ENCODE assay signal across 8 mouse cellular contexts in genomic region chr1:171269848-171270572, GRCm38 (mm10). TPM values are rescaled to one million over a fixed set of nuclear protein-coding genes. Genes with fewer than 3 reads are reported as not detected.
A peak's percentile ranks its signal among the peaks of the same experiment; 100 is the strongest.
DNase-seq lines count a peak whose midpoint lies in the region; ATAC-seq and TF ChIP-seq lines count a peak whose summit lies in the region.

B4galt3 (plus strand) TSS chr1:171270328.

- no peaks in the 10 kb centered on the region for H3K9me3 ChIP-seq in G1E (replicated peaks)
- no peaks in the 10 kb centered on the region for H3K9me3 ChIP-seq in neural tube, embryonic 15.5 days (replicated peaks)

- H3K4me2 ChIP-seq in neural tube, embryonic 15.5 days = peak within 1 kb of the TSS; percentile 81

- no peaks in the 10 kb centered on the region for H3K27me3 ChIP-seq in G1E (ENCODE audit: insufficient read depth, low read length)
- H3K27me3 ChIP-seq in cerebellum, adult 2 months (ENCODE audit: control insufficient read depth, insufficient read depth, low read length) = no peaks in the 10 kb centered on the region
- no peaks in the 10 kb centered on the region for H3K27me3 ChIP-seq in neural tube, embryonic 15.5 days (replicated peaks)

- ATAC-seq in G1E (ENCODE audit: extremely low read depth, insufficient number of reproducible peaks, low FRiP score, poor library complexity, severe bottlenecking) = peak; percentile 87
- peak; percentile 95 for ATAC-seq in neural tube, embryonic 15.5 days (ENCODE audit: low FRiP score)

- peak; percentile 90 for DNase-seq in G1E (ENCODE audit: low spot score)
- DNase-seq in cerebellum, adult 2 months = peak; percentile 97 to 99
- peak; percentile 86 for DNase-seq in forelimb bud, embryonic 11.5 days (ENCODE audit: low read depth, low spot score)
- DNase-seq in heart, postnatal 4 days = peak; percentile 98
- peak; percentile 94 to 97 for DNase-seq in layer of hippocampus, adult 2 months (ENCODE audit: low spot score in 2 of 2)
- peak; percentile 99 for DNase-seq in lung, adult 2 months
- peak; percentile 99 for DNase-seq in testis, postnatal 10 days (ENCODE audit: low spot score)

- peaks cover 60% of the 10 kb centered on the region for H3K4me1 ChIP-seq in G1E (ENCODE audit: insufficient read depth, low read depth, low read length)
- H3K4me1 ChIP-seq in cerebellum, adult 2 months (ENCODE audit: control insufficient read depth, insufficient read depth, low read length) = no peaks in the 10 kb centered on the region
- peaks cover 12% of the 10 kb centered on the region; the same call in 1 of the 2 replicates for H3K4me1 ChIP-seq in lung, adult 2 months (ENCODE audit: control insufficient read depth, insufficient read depth, low read length)
- H3K4me1 ChIP-seq in neural tube, embryonic 15.5 days = peaks cover 26% of the 10 kb centered on the region

- no peak for TF ChIP-seq CTCF in G1E (IDR thresholded peaks at IDR 0.05; ENCODE audit: low read depth, low read length)
- TF ChIP-seq CTCF in cerebellum, adult 2 months (IDR thresholded peaks at IDR 0.05; ENCODE audit: borderline replicate concordance, insufficient read depth, low read depth, low read length) = no peak
- no peak for TF ChIP-seq CTCF in layer of hippocampus, adult 2 months (conservative IDR thresholded peaks at IDR 0.05)
- TF ChIP-seq CTCF in lung, adult 2 months (IDR thresholded peaks at IDR 0.05; ENCODE audit: insufficient read depth, low read length) = no peak

- TF ChIP-seq POLR2A in cerebellum, adult 2 months (IDR thresholded peaks at IDR 0.05; ENCODE audit: borderline replicate concordance, insufficient read depth, low read length) = peak; percentile 99
- peak; percentile 97 for TF ChIP-seq POLR2A in lung, adult 2 months (IDR thresholded peaks at IDR 0.05; ENCODE audit: borderline replicate concordance, extremely low read depth, low read depth, low read length)

- 3% methylated on average over 36 of the region's 36 CpGs for WGBS in cerebellum, adult 2 months
- WGBS in lung, adult 2 months = 4% methylated on average over 36 of the region's 36 CpGs
- 3% methylated on average over 36 of the region's 36 CpGs for WGBS in neural tube, embryonic 15.5 days

- H3K27ac ChIP-seq in cerebellum, adult 2 months (ENCODE audit: insufficient read depth, low read length) = peak within 1 kb of the TSS; percentile 27; the same call in 1 of the 2 replicates
- H3K27ac ChIP-seq in layer of hippocampus, adult 2 months = peak within 1 kb of the TSS; percentile 88
- H3K27ac ChIP-seq in neural tube, embryonic 15.5 days (replicated peaks) = peak within 1 kb of the TSS; percentile 73

- H3K4me3 ChIP-seq in G1E (ENCODE audit: low read depth, low read length) = peak within 1 kb of the TSS; percentile 97
- peak within 1 kb of the TSS; percentile 71 for H3K4me3 ChIP-seq in cerebellum, adult 2 months (replicated peaks; ENCODE audit: insufficient read depth, low read depth, low read length)
- peak within 1 kb of the TSS; percentile 81 for H3K4me3 ChIP-seq in layer of hippocampus, adult 2 months
- H3K4me3 ChIP-seq in lung, adult 2 months (replicated peaks; ENCODE audit: extremely low read depth, low read depth, low read length) = peak within 1 kb of the TSS; percentile 88
- peak within 1 kb of the TSS; percentile 61 for H3K4me3 ChIP-seq in neural tube, embryonic 15.5 days (replicated peaks)

- peaks cover 36% of the 10 kb centered on the region for H3K36me3 ChIP-seq in G1E (replicated peaks)
- H3K36me3 ChIP-seq in neural tube, embryonic 15.5 days = peaks cover 31% of the 10 kb centered on the region

- peak within 1 kb of the TSS; percentile 72 for H3K9ac ChIP-seq in neural tube, embryonic 15.5 days (replicated peaks)

RNA-seq across cellular contexts. Expression of gene B4galt3, which starts in this region (rescaled TPM):
- total RNA-seq in G1E (2014; fragmentation: Nextera tagmentation) (27.3 and 30.8 TPM in 2 replicates), G1E (2017) (16.9 and 21.5 TPM in 2 replicates)
- 44.8 and 50.0 TPM in 2 replicates for polyA plus RNA-seq in G1E (2012)
- polyA plus RNA-seq in cerebellum, adult 2 months (2012; rRNA removed) = 69.6 and 72.2 TPM in 2 replicates
- total RNA-seq in heart, postnatal 4 days (2021) = 10 to 100 TPM; 26.7 to 29.9 TPM
- total RNA-seq in layer of hippocampus, adult 2 months (2021) = 10 to 100 TPM; 73.1 to 79.3 TPM
- 72.0 and 75.8 TPM in 2 replicates for polyA plus RNA-seq in lung, adult 2 months (2012; rRNA removed)
- 90.6 and 97.6 TPM in 2 replicates for polyA plus RNA-seq in neural tube, embryonic 15.5 days (2015; fragmentation: Nextera tagmentation; extraction: Ambion mirVana)

Comparison
In these comparisons a context has a peak if more than half of its experiments do, and no peak if none do; other contexts are left out.
1. Peak in every context shown above with its lines: DNase-seq, ATAC-seq, H3K4me3 ChIP-seq and H3K27ac ChIP-seq.
2. H3K27ac ChIP-seq: peak in every context shown above with its lines; median percentile 88 in layer of hippocampus, adult 2 months; 73 in neural tube, embryonic 15.5 days; 27 in cerebellum, adult 2 months.